Mouse (Mus musculus): ENCODE measurements at regions not wholly inside any gene's neighbourhood (a gene's known extent, or its start where the extent isn't known, plus 50 kb on each side); places are given as distances from the start of the nearest gene placed in this dataset.
"Not testable (repeated sequence)": the region's sequence is repeated elsewhere in the genome, so short reads cannot be mapped to it uniquely, and the experiment has no call there.

- DNase-seq (ENCODE audit: low read depth): no peak
Measured at GRCm38 (mm10) chr14:61757086-61757822, 150.0 kb downstream of the Kcnrg start.

- no peak for DNase-seq (ENCODE audit: low read depth)
Measured at GRCm38 (mm10) chr14:61757823-61758175, 150.5 kb downstream of the Kcnrg start.

GRCm38 (mm10) chr14:61758586-61758985 lies 151.3 kb downstream of the Kcnrg start:
- DNase-seq (ENCODE audit: low read depth): no peak

GRCm38 (mm10) chr14:61760176-61760575 lies 152.9 kb downstream of the Kcnrg start:
- DNase-seq (ENCODE audit: low read depth): not testable (repeated sequence)

GRCm38 (mm10) chr14:61762076-61762475 lies 154.8 kb downstream of the Kcnrg start:
- no peak for DNase-seq (ENCODE audit: low read depth)

GRCm38 (mm10) chr14:61769881-61770280 lies 162.6 kb downstream of the Kcnrg start:
- DNase-seq (ENCODE audit: low read depth): no peak

GRCm38 (mm10) chr14:61774171-61774570 lies 166.9 kb downstream of the Kcnrg start:
- no peak for DNase-seq (ENCODE audit: low read depth)

- no peak for DNase-seq (ENCODE audit: low read depth)
Measured at GRCm38 (mm10) chr14:61778618-61779017, 171.4 kb downstream of the Kcnrg start.

- DNase-seq (ENCODE audit: low read depth): no peak
Measured at GRCm38 (mm10) chr14:61783206-61783605, 175.9 kb downstream of the Kcnrg start.

- no peak for DNase-seq (ENCODE audit: low read depth)
Measured at GRCm38 (mm10) chr14:61784609-61785008, 177.4 kb downstream of the Kcnrg start.

GRCm38 (mm10) chr14:61786031-61786430 lies 178.8 kb downstream of the Kcnrg start:
- no peak for DNase-seq (ENCODE audit: low read depth)

- DNase-seq (ENCODE audit: low read depth): no peak
Measured at GRCm38 (mm10) chr14:61787746-61788145, 180.5 kb downstream of the Kcnrg start.

GRCm38 (mm10) chr14:61788998-61789790 lies 181.9 kb downstream of the Kcnrg start:
- DNase-seq (ENCODE audit: low read depth): no peak

GRCm38 (mm10) chr14:61795976-61796645 lies 188.9 kb downstream of the Kcnrg start:
- no peak for DNase-seq (ENCODE audit: low read depth)

- no peak for DNase-seq (ENCODE audit: low read depth)
Measured at GRCm38 (mm10) chr14:61796671-61797070, 189.4 kb downstream of the Kcnrg start.

- no peak for DNase-seq (ENCODE audit: low read depth)
Measured at GRCm38 (mm10) chr14:61803421-61803925, 196.2 kb downstream of the Kcnrg start.

GRCm38 (mm10) chr14:61805433-61805832 lies 198.2 kb downstream of the Kcnrg start:
- no peak for DNase-seq (ENCODE audit: low read depth)

GRCm38 (mm10) chr14:61808193-61808592 lies 200.9 kb downstream of the Kcnrg start:
- DNase-seq (ENCODE audit: low read depth): no peak

- no peak for DNase-seq (ENCODE audit: low read depth)
Measured at GRCm38 (mm10) chr14:61809716-61810437, 202.6 kb downstream of the Kcnrg start.

- no peak for DNase-seq (ENCODE audit: low read depth)
Measured at GRCm38 (mm10) chr14:61810836-61811235, 203.6 kb downstream of the Kcnrg start.

GRCm38 (mm10) chr14:61817711-61818110 lies 210.5 kb downstream of the Kcnrg start:
- DNase-seq (ENCODE audit: low read depth): no peak

- DNase-seq (ENCODE audit: low read depth): no peak
Measured at GRCm38 (mm10) chr14:61818365-61818764, 211.1 kb downstream of the Kcnrg start.
